Mouse (Mus musculus) C2C12 (cell line): ENCODE measurements at regions not wholly inside any gene's neighbourhood (a gene's known extent, or its start where the extent isn't known, plus 50 kb on each side); places are given as distances from the start of the nearest gene placed in this dataset.
A peak's percentile ranks its signal among the peaks of the same experiment; 100 is the strongest.

Source experiments
- H3K27me3 ChIP-seq: one replicate; pipeline ENCODE4 v1.6.1; 2011; ENCODE audit not compliant: control insufficient read depth, insufficient read depth, insufficient read length
- H3K36me3 ChIP-seq: one replicate; pipeline ENCODE4 v1.6.1; 2011; ENCODE audit not compliant: control insufficient read depth, insufficient read depth
- H3K4me3 ChIP-seq: one replicate; pipeline ENCODE4 v1.5.1; 2011; ENCODE audit warnings: mild to moderate bottlenecking, control low read depth; ENCODE audit not compliant: poor library complexity, insufficient read depth, severe bottlenecking
- H3K79me2 ChIP-seq: one replicate; pipeline ENCODE4 v1.6.1; 2011; ENCODE audit not compliant: control insufficient read depth, insufficient read depth
- H3K79me3 ChIP-seq: one replicate; pipeline ENCODE4 v1.6.1; 2011; ENCODE audit warnings: low read depth, control low read depth
- H3ac ChIP-seq: one replicate; pipeline ENCODE3; 2011; ENCODE audit warnings: low read depth; ENCODE audit not compliant: control insufficient read depth, insufficient read length
- CEBPB ChIP-seq: IDR thresholded peaks from one replicate; pipeline ENCODE4 v1.6.1; 2011; ENCODE audit warnings: low read depth, mild to moderate bottlenecking, control low read depth, moderate library complexity
- CTCF ChIP-seq: IDR thresholded peaks from one replicate; pipeline ENCODE4 v1.5.1; 2011; ENCODE audit not compliant: control insufficient read depth, insufficient read depth, insufficient read length
- FOSL1 ChIP-seq: IDR thresholded peaks from one replicate; pipeline ENCODE4 v1.8.0; 2011; ENCODE audit warnings: mild to moderate bottlenecking, low read length; ENCODE audit not compliant: poor library complexity, insufficient read depth, severe bottlenecking
- MAX ChIP-seq: IDR thresholded peaks from one replicate; pipeline ENCODE4 v1.6.1; 2011; ENCODE audit warnings: mild to moderate bottlenecking, control low read depth
- MYOD1 ChIP-seq: IDR thresholded peaks from one replicate; pipeline ENCODE4 v1.6.1; 2011; ENCODE audit warnings: low read depth; ENCODE audit not compliant: control insufficient read depth, insufficient read length
- MYOG ChIP-seq: IDR thresholded peaks from one replicate; pipeline ENCODE4 v1.6.1; 2011; ENCODE audit not compliant: control insufficient read depth, insufficient read length; ENCODE audit errors: extremely low read depth
- USF1 ChIP-seq: IDR thresholded peaks from one replicate; pipeline ENCODE4 v1.6.1; 2011; ENCODE audit warnings: low read depth, mild to moderate bottlenecking, control low read depth, moderate library complexity

GRCm38 (mm10) chr6:147779466-147779865 is 267.6 kb upstream of the Far2 start:
- no peaks in the 10 kb centered on the region for H3K79me2 ChIP-seq
- TF ChIP-seq CTCF (no peak), MYOD1 (peak; percentile 62), CEBPB (no peak), FOSL1 (no peak)
- no peak overlapping the region for H3ac ChIP-seq
- no peaks in the 10 kb centered on the region for H3K36me3 ChIP-seq
- H3K79me3 ChIP-seq = no peaks in the 10 kb centered on the region
- no peaks in the 10 kb centered on the region for H3K27me3 ChIP-seq
- H3K4me3 ChIP-seq = no peak overlapping the region

DNA sequence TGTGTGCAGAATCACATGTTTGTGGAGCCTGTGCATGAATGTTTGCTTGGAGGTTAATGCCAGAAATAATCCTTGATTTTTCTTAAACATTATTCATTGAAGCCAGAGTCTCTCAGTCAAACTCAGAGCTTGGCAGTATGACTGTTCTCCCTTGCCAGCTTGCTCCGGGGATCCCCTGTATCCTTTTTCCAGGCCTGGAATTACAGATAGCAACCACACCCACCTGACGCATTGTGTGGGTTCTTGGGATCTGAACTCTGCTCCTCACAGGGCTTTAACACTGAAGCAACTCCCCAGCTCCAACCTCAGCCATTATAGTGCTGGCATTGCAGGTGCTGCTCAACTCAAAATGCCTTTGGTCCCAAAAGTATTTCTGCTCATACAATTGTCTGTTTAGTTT is 262.8 kb upstream of the Far2 start:
- no peaks in the 10 kb centered on the region for H3K36me3 ChIP-seq
- no peak overlapping the region for H3K4me3 ChIP-seq
- TF ChIP-seq FOSL1 = no peak
- no peak for TF ChIP-seq MAX
- no peak for TF ChIP-seq MYOG
- no peak for TF ChIP-seq CEBPB
- no peak for TF ChIP-seq CTCF
- TF ChIP-seq MYOD1 = no peak
- no peak for TF ChIP-seq USF1
- H3K79me2 ChIP-seq = no peaks in the 10 kb centered on the region
- no peaks in the 10 kb centered on the region for H3K27me3 ChIP-seq
- no peaks in the 10 kb centered on the region for H3K79me3 ChIP-seq
- no peak overlapping the region for H3ac ChIP-seq

DNA sequence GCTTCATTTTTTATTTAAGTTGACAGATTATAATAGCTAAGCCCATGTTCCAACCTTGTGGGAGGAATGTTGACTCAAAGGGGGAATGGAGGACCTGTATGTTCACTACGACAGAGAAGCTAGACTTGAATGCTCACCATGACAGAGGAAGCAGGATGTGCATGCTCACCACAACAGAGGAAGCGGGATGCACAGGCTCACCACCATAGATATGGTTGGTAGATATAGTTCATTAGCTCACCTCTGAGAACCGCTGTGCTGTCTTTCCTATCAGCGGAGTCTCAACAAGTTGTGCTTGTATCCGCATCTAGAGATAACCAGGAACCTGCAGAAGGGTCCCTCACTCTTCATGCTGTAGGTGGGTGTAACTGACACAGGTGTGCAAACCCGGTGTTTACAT is 262.2 kb upstream of the Far2 start:
- Histone ChIP-seq H3ac (no peak overlapping the region), H3K4me3 (no peak overlapping the region), H3K79me2 (no peaks in the 10 kb centered on the region), H3K79me3 (no peaks in the 10 kb centered on the region), H3K36me3 (no peaks in the 10 kb centered on the region), H3K27me3 (no peaks in the 10 kb centered on the region)
- TF ChIP-seq CEBPB (no peak), MYOG (no peak), USF1 (no peak), MYOD1 (no peak), CTCF (no peak), MAX (no peak), FOSL1 (no peak)

GRCm38 (mm10) chr6:147788095-147788494 is 259.0 kb upstream of the Far2 start:
- no peaks in the 10 kb centered on the region for H3K79me2 ChIP-seq
- H3ac ChIP-seq = no peak overlapping the region
- no peaks in the 10 kb centered on the region for H3K36me3 ChIP-seq
- TF ChIP-seq MYOD1 (peak; percentile 61), MYOG (no peak)
- no peak overlapping the region for H3K4me3 ChIP-seq
- H3K27me3 ChIP-seq = no peaks in the 10 kb centered on the region
- H3K79me3 ChIP-seq = no peaks in the 10 kb centered on the region

GRCm38 (mm10) chr6:147789112-147789511 is 257.9 kb upstream of the Far2 start:
- no peaks in the 10 kb centered on the region for H3K36me3 ChIP-seq
- no peaks in the 10 kb centered on the region for H3K27me3 ChIP-seq
- no peak overlapping the region for H3ac ChIP-seq
- TF ChIP-seq USF1 (no peak), MYOD1 (no peak), MAX (no peak), MYOG (no peak), CEBPB (no peak), CTCF (no peak)
- no peaks in the 10 kb centered on the region for H3K79me3 ChIP-seq
- no peaks in the 10 kb centered on the region for H3K79me2 ChIP-seq
- no peak overlapping the region for H3K4me3 ChIP-seq

- Histone ChIP-seq H3K79me3 (no peaks in the 10 kb centered on the region), H3K4me3 (no peak overlapping the region), H3K36me3 (no peaks in the 10 kb centered on the region), H3K27me3 (no peaks in the 10 kb centered on the region), H3K79me2 (no peaks in the 10 kb centered on the region), H3ac (no peak overlapping the region)
- TF ChIP-seq CTCF (no peak), MYOG (no peak), MYOD1 (no peak), USF1 (no peak), CEBPB (no peak), MAX (no peak), FOSL1 (no peak)
Measured at GRCm38 (mm10) chr6:147793811-147794210, 253.2 kb upstream of the Far2 start.
